Mouse (Mus musculus): ENCODE measurements at regions not wholly inside any gene's neighbourhood (a gene's known extent, or its start where the extent isn't known, plus 50 kb on each side); places are given as distances from the start of the nearest gene placed in this dataset.
"Not testable (repeated sequence)": the region's sequence is repeated elsewhere in the genome, so short reads cannot be mapped to it uniquely, and the experiment has no call there.

DNA sequence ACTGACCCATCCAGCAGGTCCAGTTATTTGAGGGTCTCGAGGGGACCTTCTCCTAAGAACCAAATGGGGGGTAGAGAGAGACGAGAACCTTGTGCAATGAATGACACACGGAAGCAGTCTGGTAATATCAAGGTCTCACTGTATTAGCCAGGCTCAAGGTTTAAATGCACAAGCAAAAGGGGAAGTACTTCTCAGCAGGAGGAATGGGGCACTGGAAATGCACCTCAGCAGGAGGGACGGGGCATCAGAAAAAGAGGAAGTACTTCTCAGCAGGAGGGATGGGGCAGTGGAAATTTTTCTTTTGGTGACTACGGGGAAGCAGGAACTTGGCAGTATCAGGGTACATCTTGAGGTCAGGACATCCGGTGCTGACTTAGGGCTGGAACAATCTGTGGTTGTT, 74.9 kb upstream of the Vmn1r3 start:
- in situ Hi-C loops (cut with MboI, MseI) = not testable (repeated sequence)

DNA sequence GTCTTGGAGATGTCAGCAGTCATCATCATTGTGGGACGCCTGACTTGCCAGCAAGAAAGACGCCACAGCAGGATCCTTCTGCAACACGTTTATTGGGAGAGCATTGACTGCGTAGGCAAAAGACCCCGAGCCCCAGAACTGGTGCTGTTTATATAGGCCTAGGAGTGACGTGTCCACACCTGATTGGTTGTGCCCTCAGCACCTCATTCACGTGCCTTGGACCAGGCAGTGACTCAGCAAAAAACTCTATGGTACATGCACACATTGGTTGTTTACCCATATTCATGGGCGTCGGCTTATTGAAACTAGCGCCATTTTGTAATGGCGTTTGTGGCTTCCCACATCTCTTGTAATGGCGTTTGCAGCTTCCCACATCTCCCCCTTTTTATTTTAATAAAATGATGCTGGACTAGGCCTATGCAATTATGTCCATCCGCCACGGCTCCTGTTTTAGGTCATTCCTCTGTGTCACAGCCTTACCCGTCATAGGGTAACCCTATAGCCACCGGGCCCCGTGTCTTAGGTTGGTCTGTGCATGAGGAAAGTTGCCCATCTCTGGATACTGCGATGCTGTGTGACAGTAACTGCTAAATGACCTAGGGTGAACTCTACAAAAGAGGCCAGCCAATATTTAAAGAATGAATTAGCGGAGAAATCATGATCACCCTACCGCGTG, 67.6 kb upstream of the Vmn1r3 start:
- in situ Hi-C loops (cut with MboI, MseI) = not testable (repeated sequence)

DNA sequence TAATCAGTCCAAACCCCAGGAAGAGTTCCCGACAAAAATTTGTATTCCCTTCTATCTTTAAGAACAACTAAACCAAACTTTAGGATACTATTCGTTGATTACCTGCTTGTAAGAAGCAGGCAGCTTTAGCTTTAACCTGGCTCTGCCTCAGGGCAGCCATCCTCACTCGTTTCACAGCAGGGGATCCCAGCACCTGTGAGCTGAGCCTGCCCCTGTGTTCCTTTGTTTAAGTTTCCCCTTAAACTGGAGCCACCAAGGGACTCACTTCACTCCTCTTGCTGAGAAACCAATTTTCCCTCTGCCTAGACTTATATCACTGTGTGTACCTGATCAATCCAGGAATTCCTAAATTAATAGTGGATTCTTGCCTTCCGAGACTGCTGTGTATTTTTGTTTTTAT, 65.1 kb upstream of the Vmn1r3 start:
- in situ Hi-C loops (cut with MboI, MseI) = not testable (repeated sequence)

DNA sequence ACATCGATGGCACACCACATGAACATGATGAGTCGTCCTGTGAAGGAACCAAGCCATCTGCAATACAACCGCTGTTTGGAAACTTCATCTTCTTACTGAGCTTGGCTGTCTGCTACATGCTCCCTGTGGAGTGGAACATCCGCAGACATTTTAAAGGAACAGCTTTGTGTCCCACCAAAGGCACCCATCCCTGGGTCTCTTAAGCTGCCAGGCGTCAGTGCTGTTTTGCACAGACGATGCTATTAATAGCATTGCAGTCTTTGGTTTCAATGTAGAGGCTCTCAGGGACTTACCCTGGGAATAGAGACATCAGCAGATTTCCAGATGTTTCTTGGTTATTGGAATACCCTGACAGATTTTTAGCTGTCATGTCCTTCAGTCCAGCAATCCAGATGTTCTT, 56.9 kb upstream of the Vmn1r3 start:
- in situ Hi-C loops (cut with MboI, MseI) = loop anchor here (25.0 kb wide), 1 partner anchor 105 kb away; no protein-coding TSS in a partner anchor

DNA sequence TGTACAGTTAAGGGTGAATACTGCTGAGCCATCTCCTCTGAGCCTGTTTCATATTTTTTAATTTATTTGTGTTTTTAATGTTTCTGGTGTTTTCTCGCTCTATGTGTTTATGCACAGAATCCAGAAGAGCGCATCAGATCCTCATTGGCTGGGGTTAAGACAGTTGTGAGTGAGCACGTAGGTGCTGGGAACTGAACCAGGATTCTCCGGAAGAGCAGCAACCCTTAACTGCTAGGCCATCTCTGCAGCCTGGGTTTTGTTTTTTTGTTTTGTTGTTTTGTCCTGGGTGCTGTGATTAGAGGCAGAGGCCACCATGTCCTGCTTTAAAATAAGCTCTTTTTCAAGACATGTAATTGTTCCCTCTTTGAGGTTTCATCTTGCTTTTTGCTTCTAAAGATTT, 56.2 kb upstream of the Vmn1r3 start:
- in situ Hi-C loops (cut with MboI, MseI) = loop anchor here (25.0 kb wide), 1 partner anchor 104 kb away; no protein-coding TSS in a partner anchor

DNA sequence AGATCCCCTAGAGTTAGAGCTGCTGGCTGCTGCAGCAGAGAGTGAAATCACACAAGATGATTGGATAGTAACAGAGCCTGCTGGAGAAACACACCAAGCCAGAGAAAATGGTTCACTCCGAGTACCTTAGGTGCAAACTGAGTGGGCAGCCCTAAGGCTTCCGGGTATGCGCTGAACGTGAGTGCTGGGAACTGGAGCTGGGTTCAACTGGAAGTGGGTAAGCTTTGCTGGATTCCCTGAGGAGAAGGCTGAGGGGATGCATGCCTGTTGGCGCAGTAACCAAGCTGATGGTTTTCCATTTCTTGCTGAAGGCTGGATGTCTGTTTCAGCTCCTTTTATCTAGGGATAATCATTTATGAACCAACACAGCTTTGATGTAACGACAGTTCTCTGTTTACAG, 53.3 kb upstream of the Vmn1r3 start:
- in situ Hi-C loops (cut with MboI, MseI) = loop anchor here (25.0 kb wide), 1 partner anchor 101 kb away; no protein-coding TSS in a partner anchor

DNA sequence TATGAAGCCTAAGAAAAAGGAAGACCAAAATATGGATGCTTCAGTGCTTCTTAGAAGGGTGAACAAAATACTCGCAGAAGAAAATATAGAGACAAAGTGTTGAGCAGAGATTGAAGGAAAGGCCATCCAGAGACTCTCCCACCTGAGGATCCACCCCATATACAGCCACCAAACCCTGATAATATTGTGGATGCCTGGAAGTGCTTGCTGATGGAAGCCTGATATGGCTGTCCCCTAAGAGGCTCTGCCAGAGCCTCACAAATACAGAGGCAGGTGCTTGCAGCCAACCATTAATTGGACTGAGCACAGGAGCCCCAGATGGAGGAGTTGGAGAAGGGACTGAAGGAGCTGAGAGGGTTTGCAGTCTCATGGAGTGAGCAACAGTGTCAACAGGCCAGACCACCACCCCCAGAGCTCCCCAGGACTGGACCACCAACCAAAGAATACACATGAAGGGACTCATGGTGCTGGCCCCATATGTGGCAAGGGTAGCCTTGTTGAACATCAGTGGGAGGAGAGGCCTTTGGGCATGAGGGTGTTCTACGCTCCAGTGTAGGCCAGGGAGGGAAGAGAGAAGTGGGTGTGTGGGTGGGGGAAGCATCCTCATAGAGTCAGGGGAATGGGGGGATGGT, 51.1 kb upstream of the Vmn1r3 start:
- in situ Hi-C loops (cut with MboI, MseI) = loop anchor here (25.0 kb wide), 1 partner anchor 99 kb away; no protein-coding TSS in a partner anchor
